Mouse (Mus musculus) hindbrain, postnatal 0 days (tissue): Measurements from ENCODE around the gene Rab4b. TPM values are rescaled to one million over a fixed set of nuclear protein-coding genes. Genes with fewer than 3 reads are reported as not detected.

Source experiments
- ATAC-seq: fragments of 200-750 bp; cut with Nextera tagmentation; 2 replicates; pipeline ENCODE4 v1.8.0; 2017; ENCODE audit warnings: mild to moderate bottlenecking, moderate TSS enrichment, moderate library complexity
- DNase-seq: peaks from one replicate; pipeline ENCODE4 v3.0.0-alpha.2; 2015; ENCODE audit warnings: low spot score
- H3K27ac ChIP-seq: fragments of 300-500 bp; sonication (generic); 2 replicates; pipeline ENCODE4 v1.5.1; 2014; ENCODE audit warnings: mild to moderate bottlenecking
- H3K27me3 ChIP-seq: fragments of 300-500 bp; sonication (generic); 2 replicates; pipeline ENCODE4 v1.6.1; 2014; ENCODE audit warnings: low read length, mixed read lengths; ENCODE audit not compliant: insufficient read depth
- H3K36me3 ChIP-seq: fragments of 300-500 bp; sonication (generic); 2 replicates; pipeline ENCODE4 v1.6.1; 2014; ENCODE audit warnings: low read length, mixed read lengths; ENCODE audit not compliant: insufficient read depth
- H3K4me1 ChIP-seq: fragments of 300-500 bp; sonication (generic); 2 replicates; pipeline ENCODE4 v1.6.1; 2014; ENCODE audit warnings: antibody characterized with exemption, low read length, mixed read lengths; ENCODE audit not compliant: insufficient read depth
- H3K4me2 ChIP-seq: fragments of 300-500 bp; sonication (generic); 2 replicates; pipeline ENCODE4 v1.6.1; 2014; ENCODE audit warnings: low read depth, mild to moderate bottlenecking, low read length, moderate library complexity, mixed read lengths
- H3K4me3 ChIP-seq: fragments of 300-500 bp; sonication (generic); 2 replicates; pipeline ENCODE4 v1.5.1; 2014; ENCODE audit warnings: low read length
- H3K9ac ChIP-seq: fragments of 300-500 bp; sonication (generic); replicated peaks from 2 replicates; pipeline ENCODE4 v1.6.1; 2014; ENCODE audit warnings: mild to moderate bottlenecking, low read length, moderate library complexity, mixed read lengths
- H3K9me3 ChIP-seq: fragments of 300-500 bp; sonication (generic); 2 replicates; pipeline ENCODE4 v1.6.1; 2016; ENCODE audit warnings: low read length, mixed read lengths
- CTCF ChIP-seq: IDR thresholded peaks from 2 replicates; pipeline ENCODE4 v1.5.1; 2016; ENCODE audit warnings: antibody characterized with exemption, control low read depth, low read depth
- WGBS: fragments of 180-500 bp; shearing (Covaris S2); extraction: QIAGEN DNeasy Blood & Tissue Kit; methylation state at CpG from one replicate; pipeline ENCODE4 v1.1.7; 2014; 5-methylcytosine and 5-hydroxymethylcytosine counted together
- polyA plus RNA-seq: library from polyadenylated mRNA; unstranded; fragments of >200 nt; fragmentation: Nextera tagmentation; extraction: Ambion mirVana; gene quantifications from 2 replicates; pipeline ENCODE4 v1.2.1, GENCODE M21; 2015
- total RNA-seq: library from RNA; depleted of rRNA; stranded (reverse); fragments of >200 nt; gene quantifications from 2 replicates; pipeline ENCODE4 v1.2.3, GENCODE M21; 2014

Gene Rab4b
- total and polyA plus RNA-seq, 2 experiments from 2014 or later: 76.9 to 125 TPM

DNA sequence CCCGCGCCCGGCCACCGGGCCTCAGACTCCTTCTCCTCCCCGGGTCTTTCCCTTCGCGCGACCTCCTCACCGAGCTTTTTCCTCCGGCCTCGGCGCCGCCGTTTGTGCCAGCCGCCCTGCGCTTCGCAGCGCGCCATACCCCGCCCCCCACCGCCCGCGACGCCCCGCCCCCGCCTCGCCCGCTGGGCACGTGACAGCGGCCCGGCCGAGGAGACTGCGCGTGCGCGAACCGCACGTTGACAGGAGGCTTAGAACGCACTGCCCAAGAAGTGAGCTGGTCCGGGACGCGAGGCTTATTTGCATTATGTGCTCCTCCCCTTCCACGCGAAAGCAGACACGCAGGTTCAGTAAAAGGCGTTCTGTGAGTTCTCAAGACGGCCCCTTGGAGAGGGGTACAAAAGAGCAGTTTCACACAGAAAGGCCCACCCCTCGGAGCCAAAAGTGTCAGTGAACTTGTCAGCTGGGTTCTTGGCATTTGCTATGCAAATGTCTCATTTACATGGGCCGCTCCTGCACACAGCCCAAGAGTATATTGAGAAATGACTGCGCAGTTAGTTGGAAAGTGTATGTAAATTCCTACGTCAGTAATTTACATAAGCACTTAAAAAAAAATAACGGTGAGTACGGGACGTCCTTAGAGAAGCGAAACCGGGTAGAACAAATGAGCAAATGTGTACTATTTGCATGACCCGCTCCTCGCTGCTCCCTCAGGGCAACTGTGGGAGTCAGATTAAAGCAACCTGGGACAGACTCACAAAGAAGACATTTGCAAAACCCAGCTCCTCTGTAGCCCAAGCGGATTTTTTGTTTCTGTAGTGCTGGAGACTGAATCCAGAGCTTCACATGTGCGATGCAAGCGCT, 11.9 kb downstream of the Rab4b start, which contains the start of gene Egln2:
Gene Egln2, minus strand, starts transcription at position 189 of the 861 bp plus-strand sequence.
- Histone ChIP-seq H3K27me3 (no peaks in the 10 kb centered on the region), H3K27ac (peak within 1 kb of the TSS; percentile 98), H3K36me3 (0 out of 2 replicates have a peak, but pooled peaks cover 2% of the 10 kb centered on the region), H3K4me2 (peak within 1 kb of the TSS; percentile 87), H3K9me3 (no peaks in the 10 kb centered on the region), H3K9ac (peak within 1 kb of the TSS; percentile 84), H3K4me1 (peaks cover 33% of the 10 kb centered on the region), H3K4me3 (peak within 1 kb of the TSS; percentile 70)
- DNase-seq (peak; percentile 97), ATAC-seq (peak; percentile 83)
- TF ChIP-seq CTCF: no peak
- WGBS: 2% methylated on average over 53 of the region's 61 CpGs

- Histone ChIP-seq H3K27ac (peak overlapping the region; percentile 98), H3K27me3 (no peaks in the 10 kb centered on the region), H3K9ac (peak overlapping the region; percentile 84), H3K36me3 (no peaks in the 10 kb centered on the region), H3K9me3 (no peaks in the 10 kb centered on the region), H3K4me1 (peaks cover 33% of the 10 kb centered on the region), H3K4me3 (peak overlapping the region; percentile 70), H3K4me2 (peak overlapping the region; percentile 87)
- ATAC-seq: peak; percentile 67
- DNase-seq: peak; percentile 87
- no peak for TF ChIP-seq CTCF
- WGBS: 0% methylated on average over 10 of the region's 43 CpGs
Observed at GRCm38 (mm10) chr7:27166229-27166613, 12.5 kb downstream of the Rab4b start.

GRCm38 (mm10) chr7:27165696-27166095, 13.0 kb downstream of the Rab4b start:
- Histone ChIP-seq H3K27ac (peak overlapping the region; percentile 98), H3K4me3 (peak overlapping the region; percentile 70), H3K9ac (peak overlapping the region; percentile 84), H3K27me3 (no peaks in the 10 kb centered on the region), H3K36me3 (no peaks in the 10 kb centered on the region), H3K4me1 (peaks cover 33% of the 10 kb centered on the region), H3K9me3 (no peaks in the 10 kb centered on the region), H3K4me2 (peak overlapping the region; percentile 87)
- no peak for DNase-seq
- no peak for TF ChIP-seq CTCF
- 2% methylated on average over 8 of the region's 8 CpGs for WGBS
- 0 out of 2 replicates have a peak, but pooled peaks have one; percentile 0 for ATAC-seq

GRCm38 (mm10) chr7:27165007-27165655, 13.6 kb downstream of the Rab4b start:
- TF ChIP-seq CTCF: 0 out of 2 replicates have a peak, but pooled peaks have one; percentile 1
- H3K4me3 ChIP-seq: peak overlapping the region; percentile 70
- WGBS: 69% methylated on average over 22 of the region's 23 CpGs
- H3K36me3 ChIP-seq: no peaks in the 10 kb centered on the region
- H3K4me1 ChIP-seq: peaks cover 37% of the 10 kb centered on the region
- peak overlapping the region; percentile 98; the same call in 1 of the 2 replicates for H3K27ac ChIP-seq
- H3K27me3 ChIP-seq: no peaks in the 10 kb centered on the region
- H3K4me2 ChIP-seq: peak overlapping the region; percentile 87
- no peaks in the 10 kb centered on the region for H3K9me3 ChIP-seq
- no peak for DNase-seq
- peak; percentile 8; the same call in 1 of the 2 replicates for ATAC-seq
- H3K9ac ChIP-seq: peak overlapping the region; percentile 84

DNA sequence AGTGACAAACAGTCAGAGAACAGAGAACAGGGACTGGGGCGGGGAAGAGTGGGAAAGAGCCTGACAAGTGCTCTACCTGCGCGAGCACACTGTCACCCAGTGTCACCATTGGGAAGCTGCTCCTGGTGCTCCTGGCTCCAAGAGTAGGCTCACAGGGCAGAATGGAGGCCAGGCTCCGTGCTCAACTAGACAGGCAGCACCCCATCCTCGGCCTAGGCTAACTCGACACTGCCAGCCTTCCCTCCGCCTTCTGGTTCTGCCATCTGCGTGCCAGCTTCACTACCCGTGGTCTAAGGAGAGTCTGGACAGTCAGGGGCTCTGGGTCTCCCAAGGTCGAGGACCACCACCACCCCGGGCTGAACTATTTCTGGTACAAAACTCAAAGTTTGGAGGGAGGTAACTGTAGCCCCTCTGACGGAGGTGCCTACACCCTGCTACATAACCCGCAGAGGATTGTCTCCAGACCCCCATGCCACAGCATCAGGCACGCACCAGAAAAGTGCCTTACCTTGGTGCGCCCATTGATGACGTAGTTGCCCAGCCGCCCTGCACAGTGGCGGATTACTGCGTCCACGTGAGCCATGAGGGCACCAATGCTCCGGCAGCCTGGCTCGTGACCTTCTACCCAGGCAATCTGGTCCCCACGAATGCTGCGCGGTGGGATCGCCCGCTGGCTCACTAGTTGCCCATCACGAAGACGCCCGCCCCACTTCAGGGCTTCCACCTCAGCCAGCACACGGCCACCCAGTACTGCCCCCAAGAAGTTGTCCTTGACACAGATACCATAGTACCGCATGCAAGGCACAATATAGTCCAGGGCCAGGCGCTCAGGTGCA, 14.4 kb downstream of the Rab4b start:
- Histone ChIP-seq H3K4me3 (peak overlapping the region; percentile 70), H3K27ac (no peak overlapping the region), H3K4me2 (peak overlapping the region; percentile 87), H3K36me3 (peaks cover 5% of the 10 kb centered on the region; the same call in 1 of the 2 replicates), H3K4me1 (peaks cover 39% of the 10 kb centered on the region), H3K9ac (peak overlapping the region; percentile 84; the same call in 1 of the 2 replicates), H3K9me3 (no peaks in the 10 kb centered on the region), H3K27me3 (no peaks in the 10 kb centered on the region)
- DNase-seq (no peak), ATAC-seq (no peak)
- 87% methylated on average over 33 of the region's 33 CpGs for WGBS
- TF ChIP-seq CTCF: no peak

DNA sequence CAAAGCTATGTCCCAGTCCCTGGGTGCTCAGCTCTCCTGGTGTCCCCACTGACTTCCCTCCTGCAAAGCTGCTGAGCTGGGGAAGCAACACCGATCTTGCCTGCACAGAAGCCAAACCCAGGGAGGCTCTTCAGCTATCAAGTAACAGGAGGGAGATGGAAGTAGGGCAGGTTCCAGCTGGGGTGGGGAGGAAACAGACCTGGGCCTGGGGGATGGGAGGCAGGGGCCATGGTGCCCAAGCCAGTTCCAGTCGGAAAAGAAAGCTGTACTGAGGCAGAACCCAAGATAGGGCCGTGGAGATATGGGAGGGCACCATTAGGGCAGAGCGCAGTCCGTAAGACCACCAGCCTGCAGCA, 15.3 kb downstream of the Rab4b start:
- 0 out of 2 replicates have a peak overlapping the region, but pooled peaks have one; percentile 70 for H3K4me3 ChIP-seq
- H3K27me3 ChIP-seq: no peaks in the 10 kb centered on the region
- H3K9ac ChIP-seq: peak overlapping the region; percentile 28
- no peak for DNase-seq
- peak overlapping the region; percentile 87 for H3K4me2 ChIP-seq
- H3K36me3 ChIP-seq: peaks cover 14% of the 10 kb centered on the region
- no peaks in the 10 kb centered on the region for H3K9me3 ChIP-seq
- ATAC-seq: no peak
- peaks cover 39% of the 10 kb centered on the region for H3K4me1 ChIP-seq
- WGBS: 74% methylated on average over 5 of the region's 5 CpGs
- no peak for TF ChIP-seq CTCF
- H3K27ac ChIP-seq: no peak overlapping the region
